Mouse (Mus musculus) hindbrain, embryonic 13.5 days (tissue): ENCODE measurements around the gene Zfp994. TPM values are rescaled to one million over a fixed set of nuclear protein-coding genes. Genes with fewer than 3 reads are reported as not detected.
"Not testable (repeated sequence)": the region's sequence is repeated elsewhere in the genome, so short reads cannot be mapped to it uniquely, and the experiment has no call there.

ENCODE experiments used
- ATAC-seq: fragments of 200-750 bp; cut with Nextera tagmentation; 2 replicates; pipeline ENCODE4 v1.8.0; 2017; ENCODE audit warnings: moderate TSS enrichment; ENCODE audit not compliant: low FRiP score
- H3K27ac ChIP-seq: fragments of 300-500 bp; sonication (generic); 2 replicates; pipeline ENCODE4 v1.5.1; 2015; ENCODE audit warnings: inconsistent platforms, mild to moderate bottlenecking, moderate library complexity
- H3K27me3 ChIP-seq: fragments of 300-500 bp; sonication (generic); 2 replicates; pipeline ENCODE4 v1.6.1; 2015; ENCODE audit warnings: mild to moderate bottlenecking, inconsistent platforms
- H3K36me3 ChIP-seq: fragments of 300-500 bp; sonication (generic); 2 replicates; pipeline ENCODE4 v1.6.1; 2015; ENCODE audit warnings: mild to moderate bottlenecking, inconsistent platforms
- H3K4me1 ChIP-seq: fragments of 300-500 bp; sonication (generic); replicated peaks from 2 replicates; pipeline ENCODE4 v1.6.1; 2015; ENCODE audit warnings: inconsistent platforms
- H3K4me2 ChIP-seq: fragments of 300-500 bp; sonication (generic); 2 replicates; pipeline ENCODE4 v1.6.1; 2015; ENCODE audit warnings: inconsistent platforms, mild to moderate bottlenecking, moderate library complexity
- H3K4me3 ChIP-seq: fragments of 300-500 bp; sonication (generic); 2 replicates; pipeline ENCODE4 v1.5.1; 2015; ENCODE audit warnings: mild to moderate bottlenecking, inconsistent platforms
- H3K9ac ChIP-seq: fragments of 300-500 bp; sonication (generic); 2 replicates; pipeline ENCODE4 v1.6.1; 2015; ENCODE audit warnings: mild to moderate bottlenecking, inconsistent platforms
- H3K9me3 ChIP-seq: fragments of 300-500 bp; sonication (generic); 2 replicates; pipeline ENCODE4 v1.6.1; 2016; ENCODE audit warnings: inconsistent platforms
- WGBS: fragments of 180-500 bp; shearing (Covaris S2); methylation state at CpG from one replicate; pipeline ENCODE4 v1.1.7; 2015; 5-methylcytosine and 5-hydroxymethylcytosine counted together
- polyA plus RNA-seq: library from polyadenylated mRNA; unstranded; fragments of >200 nt; fragmentation: Nextera tagmentation; extraction: Ambion mirVana; gene quantifications from 2 replicates; pipeline ENCODE4 v1.2.1, GENCODE M21; 2015

Gene Zfp994
- 4.1 and 4.3 TPM in 2 replicates for polyA plus RNA-seq

- peak; percentile 100 for ATAC-seq
- Histone ChIP-seq H3K27ac (peak within 1 kb of the TSS; percentile 85), H3K4me2 (peak within 1 kb of the TSS; percentile 58), H3K9ac (peak within 1 kb of the TSS; percentile 76), H3K4me3 (peak within 1 kb of the TSS; percentile 61)
- H3K27me3 ChIP-seq, H3K4me1 ChIP-seq, H3K9me3 ChIP-seq, H3K36me3 ChIP-seq: not testable (repeated sequence)
- WGBS = under 1% methylated on average over 23 of the region's 23 CpGs
Measured at GRCm38 (mm10) chr17:22225422-22226012, at the start of gene Zfp994. Gene Zfp994, minus strand, starts transcription at chr17:22225616.

GRCm38 (mm10) chr17:22230701-22231100 is 5.3 kb upstream of the Zfp994 start:
- H3K4me1 ChIP-seq, H3K27ac ChIP-seq, H3K36me3 ChIP-seq, H3K9me3 ChIP-seq, ATAC-seq, H3K4me3 ChIP-seq, H3K9ac ChIP-seq, H3K4me2 ChIP-seq, H3K27me3 ChIP-seq: not testable (repeated sequence)
- 69% methylated on average over 19 of the region's 19 CpGs for WGBS

GRCm38 (mm10) chr17:22225015-22225414 is 401 bp downstream of the Zfp994 start:
- H3K4me1 ChIP-seq, H3K36me3 ChIP-seq, H3K9me3 ChIP-seq, H3K27me3 ChIP-seq: not testable (repeated sequence)
- peak overlapping the region; percentile 76 for H3K9ac ChIP-seq
- peak overlapping the region; percentile 58 for H3K4me2 ChIP-seq
- peak overlapping the region; percentile 85; the same call in 1 of the 2 replicates for H3K27ac ChIP-seq
- H3K4me3 ChIP-seq = peak overlapping the region; percentile 61
- 9% methylated on average over 3 of the region's 3 CpGs for WGBS
- ATAC-seq = peak; percentile 85

DNA sequence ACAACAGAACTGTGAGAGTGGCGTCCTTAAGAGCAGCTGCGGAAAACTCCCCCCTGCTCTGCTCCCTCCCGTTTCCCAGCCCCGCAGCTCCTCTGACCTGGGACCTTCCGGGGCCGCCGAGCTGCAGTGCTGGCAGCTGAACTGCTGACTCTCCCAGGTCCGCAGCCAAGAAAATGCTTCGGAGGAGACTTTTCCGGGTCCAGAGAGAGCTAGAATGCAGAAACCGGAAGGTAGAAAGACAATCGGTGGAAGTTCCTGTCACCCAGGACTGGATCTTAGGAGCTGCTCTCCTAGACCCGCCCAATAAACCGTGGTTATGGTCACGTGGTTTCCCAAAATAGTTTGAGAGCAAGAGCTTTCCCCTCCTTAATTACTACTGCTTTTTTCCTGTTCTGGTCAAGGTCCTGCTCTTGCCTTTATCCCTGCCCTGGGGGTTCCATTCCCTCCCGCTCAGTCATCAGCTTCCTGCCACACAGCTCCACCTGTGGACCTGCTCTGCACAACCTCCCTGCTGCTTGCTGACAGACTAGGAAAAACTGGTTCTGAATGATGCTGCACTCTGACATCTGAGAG is 59.6 kb downstream of the Zfp994 start, which contains the start of gene Zfp947:
Gene Zfp947, minus strand, starts transcription at position 469 of the 573 bp plus-strand sequence.
- peak within 1 kb of the TSS; percentile 59 for H3K4me3 ChIP-seq
- H3K4me2 ChIP-seq = peak within 1 kb of the TSS; percentile 64
- not testable (repeated sequence) for H3K4me1 ChIP-seq, H3K36me3 ChIP-seq, H3K9me3 ChIP-seq, H3K27me3 ChIP-seq
- H3K27ac ChIP-seq = peak within 1 kb of the TSS; percentile 60; the same call in 1 of the 2 replicates
- ATAC-seq = peak; percentile 90
- 0% methylated on average over 16 of the region's 16 CpGs for WGBS
- H3K9ac ChIP-seq = peak within 1 kb of the TSS; percentile 73

- H3K27ac ChIP-seq = 0 out of 2 replicates have a peak overlapping the region, but pooled peaks have one; percentile 60
- WGBS = 15% methylated on average over 3 of the region's 3 CpGs
Measured at GRCm38 (mm10) chr17:22165304-22165703, 60.1 kb downstream of the Zfp994 start.

DNA sequence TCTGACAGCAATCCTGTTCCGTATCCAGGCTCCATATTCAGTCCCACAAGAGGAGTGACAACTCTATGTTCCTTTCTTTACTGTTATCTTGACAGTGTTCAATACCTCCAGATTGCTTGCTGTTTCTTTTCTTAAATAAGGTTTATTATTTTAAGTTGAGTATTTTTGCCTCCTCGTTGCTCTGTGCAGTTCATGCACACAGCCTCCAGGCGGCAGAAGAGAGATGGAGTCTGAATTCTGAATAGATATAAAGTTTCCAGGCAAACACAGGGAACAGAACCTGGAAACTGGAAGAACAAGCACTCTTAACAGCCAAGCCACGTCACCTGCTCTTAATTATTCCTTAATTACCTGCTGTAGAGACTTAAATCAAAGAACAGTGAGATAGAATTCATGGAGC is 71.5 kb downstream of the Zfp994 start:
- not testable (repeated sequence) for H3K36me3 ChIP-seq, ATAC-seq, H3K4me2 ChIP-seq, H3K4me1 ChIP-seq, H3K9ac ChIP-seq, H3K9me3 ChIP-seq, H3K27me3 ChIP-seq, H3K4me3 ChIP-seq, H3K27ac ChIP-seq
- 68% methylated on average over 3 of the region's 4 CpGs for WGBS

More at GRCm38 (mm10) chr17:22165304-22165703, 60.1 kb downstream of the Zfp994 start:
- Histone ChIP-seq H3K4me2 (peak overlapping the region; percentile 64), H3K4me3 (peak overlapping the region; percentile 59), H3K9ac (peak overlapping the region; percentile 73)
- not testable (repeated sequence) for H3K27me3 ChIP-seq, H3K36me3 ChIP-seq, H3K4me1 ChIP-seq, H3K9me3 ChIP-seq
- ATAC-seq = peak; percentile 74

Other genes with a start within 250 kb of the Zfp994 start
- 1.1 and 1.7 TPM in 2 replicates for gene Zfp947, start 59.4 kb downstream of the Zfp994 start, polyA plus RNA-seq
- 13.5 and 13.6 TPM in 2 replicates for gene CT030661.1, start 89.2 kb upstream of the Zfp994 start, polyA plus RNA-seq
- gene Zfp944, start 135.8 kb upstream of the Zfp994 start, polyA plus RNA-seq = 12.6 and 14.6 TPM in 2 replicates
- gene Zfp758, start 135.8 kb upstream of the Zfp994 start, polyA plus RNA-seq = 10.0 and 10.7 TPM in 2 replicates
- 35.4 and 37.1 TPM in 2 replicates for gene Zfp946, start 198.6 kb upstream of the Zfp994 start, polyA plus RNA-seq